Mouse (Mus musculus) embryonic facial prominence, embryonic 10.5 days (tissue): Measurements from ENCODE around the gene Copb1. TPM values are rescaled to one million over a fixed set of nuclear protein-coding genes. Genes with fewer than 3 reads are reported as not detected.
A peak's percentile ranks its signal among the peaks of the same experiment; 100 is the strongest.

Source experiments
- DNase-seq: peaks from one replicate; pipeline ENCODE4 v3.0.0-alpha.2; 2017; ENCODE audit warnings: low spot score
- H3K27ac ChIP-seq: fragments of 300-500 bp; sonication (generic); replicated peaks from 2 replicates; pipeline ENCODE4 v1.5.1; 2016; ENCODE audit warnings: mild to moderate bottlenecking
- H3K27me3 ChIP-seq: fragments of 300-500 bp; sonication (generic); replicated peaks from 2 replicates; pipeline ENCODE4 v1.6.1; 2016; ENCODE audit warnings: low read depth, mild to moderate bottlenecking; ENCODE audit not compliant: poor library complexity, severe bottlenecking
- H3K36me3 ChIP-seq: fragments of 300-500 bp; sonication (generic); replicated peaks from 2 replicates; pipeline ENCODE4 v1.6.1; 2016; ENCODE audit warnings: mild to moderate bottlenecking, moderate library complexity
- H3K4me1 ChIP-seq: fragments of 300-500 bp; sonication (generic); 2 replicates; pipeline ENCODE4 v1.6.1; 2016
- H3K4me3 ChIP-seq: fragments of 300-500 bp; sonication (generic); 2 replicates; pipeline ENCODE4 v1.5.1; 2016; ENCODE audit warnings: mild to moderate bottlenecking, moderate library complexity
- H3K9me3 ChIP-seq: fragments of 300-500 bp; sonication (generic); 2 replicates; pipeline ENCODE4 v1.6.1; 2016; ENCODE audit warnings: mild to moderate bottlenecking
- WGBS: fragments of 180-500 bp; shearing (Covaris S2); methylation state at CpG from one replicate; pipeline ENCODE4 v1.1.7; 2016; 5-methylcytosine and 5-hydroxymethylcytosine counted together
- polyA plus RNA-seq: library from polyadenylated mRNA; unstranded; fragments of >200 nt; fragmentation: Nextera tagmentation; extraction: Ambion mirVana; gene quantifications from 2 replicates; pipeline ENCODE4 v1.2.1, GENCODE M21; 2016

Gene Copb1
- polyA plus RNA-seq: 97.0 and 102 TPM in 2 replicates

- WGBS: 3% methylated on average over 75 of the region's 75 CpGs
- peak within 1 kb of the TSS; percentile 97 for H3K27ac ChIP-seq
- peaks cover 40% of the 10 kb centered on the region for H3K36me3 ChIP-seq
- H3K27me3 ChIP-seq: no peaks in the 10 kb centered on the region
- H3K9me3 ChIP-seq: peaks cover 3% of the 10 kb centered on the region; the same call in 1 of the 2 replicates
- H3K4me3 ChIP-seq: peak within 1 kb of the TSS; percentile 97
- DNase-seq: peak; percentile 91
- peaks cover 7% of the 10 kb centered on the region; the same call in 1 of the 2 replicates for H3K4me1 ChIP-seq
Measured at GRCm38 (mm10) chr7:114253885-114254833, at the start of gene Copb1. TSS of gene Copb1 (minus strand) at chr7:114254711.

GRCm38 (mm10) chr7:114301293-114301782 lies 46.8 kb upstream of the Copb1 start:
- WGBS: 80% methylated on average over 4 of the region's 4 CpGs

GRCm38 (mm10) chr7:114300782-114301181 lies 46.3 kb upstream of the Copb1 start:
- Histone ChIP-seq H3K4me1 (no peaks in the 10 kb centered on the region), H3K36me3 (no peaks in the 10 kb centered on the region), H3K27me3 (no peaks in the 10 kb centered on the region), H3K4me3 (no peak overlapping the region), H3K9me3 (no peaks in the 10 kb centered on the region), H3K27ac (no peak overlapping the region)
- no peak for DNase-seq
- WGBS: 90% methylated on average over 2 of the region's 2 CpGs

More at GRCm38 (mm10) chr7:114301293-114301782, 46.8 kb upstream of the Copb1 start:
- no peak for DNase-seq
- Histone ChIP-seq H3K4me1 (no peaks in the 10 kb centered on the region), H3K27ac (no peak overlapping the region), H3K9me3 (no peaks in the 10 kb centered on the region), H3K4me3 (no peak overlapping the region), H3K36me3 (no peaks in the 10 kb centered on the region), H3K27me3 (no peaks in the 10 kb centered on the region)

- H3K36me3 ChIP-seq: no peaks in the 10 kb centered on the region
- no peaks in the 10 kb centered on the region for H3K4me1 ChIP-seq
- H3K9me3 ChIP-seq: no peaks in the 10 kb centered on the region
- H3K4me3 ChIP-seq: no peak overlapping the region
- H3K27ac ChIP-seq: no peak overlapping the region
- DNase-seq: no peak
- WGBS: 68% methylated on average over 4 of the region's 4 CpGs
- no peaks in the 10 kb centered on the region for H3K27me3 ChIP-seq
Measured at GRCm38 (mm10) chr7:114299247-114299646, 44.7 kb upstream of the Copb1 start.

- Histone ChIP-seq H3K4me1 (peaks cover 26% of the 10 kb centered on the region), H3K27ac (no peak overlapping the region), H3K9me3 (no peaks in the 10 kb centered on the region), H3K27me3 (peaks cover 6% of the 10 kb centered on the region; the same call in 1 of the 2 replicates), H3K4me3 (no peak overlapping the region), H3K36me3 (no peaks in the 10 kb centered on the region)
- DNase-seq: no peak
- 81% methylated on average over 5 of the region's 5 CpGs for WGBS
Measured at GRCm38 (mm10) chr7:114294698-114295097, 40.2 kb upstream of the Copb1 start.

GRCm38 (mm10) chr7:114293903-114294302 lies 39.4 kb upstream of the Copb1 start:
- no peak overlapping the region for H3K27ac ChIP-seq
- peaks cover 6% of the 10 kb centered on the region; the same call in 1 of the 2 replicates for H3K27me3 ChIP-seq
- 75% methylated on average over 5 of the region's 5 CpGs for WGBS
- H3K4me3 ChIP-seq: no peak overlapping the region
- DNase-seq: no peak
- no peaks in the 10 kb centered on the region for H3K9me3 ChIP-seq
- no peaks in the 10 kb centered on the region for H3K36me3 ChIP-seq
- H3K4me1 ChIP-seq: peaks cover 26% of the 10 kb centered on the region

- H3K36me3 ChIP-seq: no peaks in the 10 kb centered on the region
- no peaks in the 10 kb centered on the region for H3K9me3 ChIP-seq
- peaks cover 26% of the 10 kb centered on the region for H3K4me1 ChIP-seq
- DNase-seq: peak; percentile 48
- peak overlapping the region; percentile 33 for H3K4me3 ChIP-seq
- WGBS: 14% methylated on average over 12 of the region's 12 CpGs
- peaks cover 6% of the 10 kb centered on the region; the same call in 1 of the 2 replicates for H3K27me3 ChIP-seq
- H3K27ac ChIP-seq: peak overlapping the region; percentile 63; the same call in 1 of the 2 replicates
Measured at GRCm38 (mm10) chr7:114292501-114292971, 38.0 kb upstream of the Copb1 start.

GRCm38 (mm10) chr7:114291461-114292335 lies 37.2 kb upstream of the Copb1 start:
- WGBS: 31% methylated on average over 15 of the region's 15 CpGs
- DNase-seq: peak; percentile 20
- Histone ChIP-seq H3K9me3 (no peaks in the 10 kb centered on the region), H3K4me1 (peaks cover 26% of the 10 kb centered on the region), H3K27me3 (peaks cover 6% of the 10 kb centered on the region; the same call in 1 of the 2 replicates), H3K27ac (no peak overlapping the region; the same call in 1 of the 2 replicates), H3K36me3 (no peaks in the 10 kb centered on the region), H3K4me3 (no peak overlapping the region)

GRCm38 (mm10) chr7:114290078-114290506 lies 35.6 kb upstream of the Copb1 start:
- DNase-seq: no peak
- 64% methylated on average over 5 of the region's 5 CpGs for WGBS
- Histone ChIP-seq H3K27ac (no peak overlapping the region), H3K9me3 (no peaks in the 10 kb centered on the region), H3K36me3 (no peaks in the 10 kb centered on the region), H3K27me3 (peaks cover 6% of the 10 kb centered on the region; the same call in 1 of the 2 replicates), H3K4me1 (peaks cover 26% of the 10 kb centered on the region), H3K4me3 (no peak overlapping the region)

- H3K9me3 ChIP-seq: no peaks in the 10 kb centered on the region
- no peaks in the 10 kb centered on the region for H3K4me1 ChIP-seq
- WGBS: 93% methylated on average over 14 of the region's 14 CpGs
- no peak for DNase-seq
- no peaks in the 10 kb centered on the region for H3K36me3 ChIP-seq
- no peaks in the 10 kb centered on the region for H3K27me3 ChIP-seq
- H3K4me3 ChIP-seq: no peak overlapping the region
- no peak overlapping the region for H3K27ac ChIP-seq
Measured at GRCm38 (mm10) chr7:114284296-114284910, 29.9 kb upstream of the Copb1 start.

GRCm38 (mm10) chr7:114283006-114283405 lies 28.5 kb upstream of the Copb1 start:
- H3K4me3 ChIP-seq: no peak overlapping the region
- no peak overlapping the region for H3K27ac ChIP-seq
- WGBS: 73% methylated on average over 9 of the region's 9 CpGs
- H3K27me3 ChIP-seq: no peaks in the 10 kb centered on the region
- no peak for DNase-seq
- H3K4me1 ChIP-seq: no peaks in the 10 kb centered on the region
- H3K36me3 ChIP-seq: no peaks in the 10 kb centered on the region
- H3K9me3 ChIP-seq: no peaks in the 10 kb centered on the region
